Mouse (Mus musculus): ENCODE measurements around the gene Robo2.

GRCm38 (mm10) chr16:73873828-73874558, 537.6 kb downstream of the Robo2 start:
- no peak for TF ChIP-seq CTCF (IDR thresholded peaks at IDR 0.05; ENCODE audit: low read depth)
- no peak for TF ChIP-seq EP300 (IDR thresholded peaks at IDR 0.05; ENCODE audit: low read depth)

Data from heart, postnatal 0 days (tissue).